In the genomic region with DNA sequence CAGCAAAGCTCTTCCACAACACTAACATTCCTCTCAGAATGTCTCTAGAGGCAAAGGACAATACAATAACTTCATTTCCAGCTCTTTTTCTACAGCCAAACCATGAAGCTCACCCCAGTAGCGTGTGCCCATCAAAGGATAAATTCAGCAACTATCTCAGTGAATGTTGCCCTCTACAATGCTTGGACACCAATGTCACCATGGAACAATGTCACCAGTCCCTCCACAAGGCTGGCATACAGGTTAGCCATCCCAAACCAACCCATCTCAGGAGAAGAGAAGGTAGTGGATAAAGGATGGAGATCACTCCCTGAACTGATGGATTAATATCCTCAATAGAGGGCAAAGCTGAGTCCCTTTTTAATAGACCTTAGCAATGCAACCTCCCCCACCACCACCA, we compare ENCODE assay signal across 14 mouse cellular contexts.
A peak's percentile ranks its signal among the peaks of the same experiment; 100 is the strongest.
DNase-seq lines count a peak whose midpoint lies in the region; ATAC-seq and TF ChIP-seq lines count a peak whose summit lies in the region.
"Had no signal": no experiment of that assay in that cellular context is flagged by ENCODE, and none has a peak within 500 bp of the region (broad histone marks: within the 10 kb centered on the region; RNA-seq: fewer than 3 reads in every experiment).

No protein-coding gene starts in this region.

- 84% methylated on average over 1 of the region's 1 CpGs for WGBS in bone marrow, adult 2 months

- no peak overlapping the region for H3K27ac ChIP-seq in layer of hippocampus, adult 2 months
- H3K27ac ChIP-seq in bone marrow, adult 2 months (ENCODE audit: control insufficient read depth, insufficient read depth, low read depth, low read length, poor library complexity): no peak overlapping the region
- H3K27ac ChIP-seq: liver, embryonic 13.5 days; stomach, postnatal 0 days had no signal

- no peak for DNase-seq in layer of hippocampus, adult 2 months (ENCODE audit: low spot score in 2 of 2)
- DNase-seq in layer of hippocampus, adult 18-20 months (ENCODE audit: low spot score in 2 of 2): no peak
- DNase-seq in cerebellum, adult 11 months: peak; percentile 32
- DNase-seq in cerebellum, postnatal 36 days: peak; percentile 6 to 52
- DNase-seq in embryo, embryonic 9.5 days (ENCODE audit: extremely low spot score): no peak
- DNase-seq: embryo, embryonic 11 days; gastrocnemius, postnatal 25 days; kidney, adult 8-10 months; kidney, postnatal 36 days; liver, embryonic 13.5 days had no signal

- ATAC-seq in megakaryocyte, adult 5-6 weeks (ENCODE audit: poor library complexity, severe bottlenecking): no peak
- ATAC-seq: lung, postnatal 0 days had no signal

- TF ChIP-seq POLR2A in bone marrow, adult 2 months (IDR thresholded peaks at IDR 0.05; ENCODE audit: borderline replicate concordance, control insufficient read depth, low read depth, low read length): no peak

- H3K4me3 ChIP-seq in layer of hippocampus, adult 2 months: peak overlapping the region; percentile 34
- peak overlapping the region; percentile 5 for H3K4me3 ChIP-seq in bone marrow, adult 2 months (replicated peaks; ENCODE audit: control insufficient read depth, low read depth, low read length)
- H3K4me3 ChIP-seq: liver, embryonic 13.5 days had no signal

- no peak for TF ChIP-seq CTCF in layer of hippocampus, adult 2 months (conservative IDR thresholded peaks at IDR 0.05)
- no peak for TF ChIP-seq CTCF in bone marrow, adult 2 months (IDR thresholded peaks at IDR 0.05; ENCODE audit: control insufficient read depth, insufficient read depth, low read length)

- no peaks in the 10 kb centered on the region; the same call in 1 of the 2 replicates for H3K4me1 ChIP-seq in bone marrow, adult 2 months (ENCODE audit: control insufficient read depth, insufficient read depth, low read length)
- H3K4me1 ChIP-seq: liver, embryonic 13.5 days had no signal

Comparison
In these comparisons a context has a peak if more than half of its experiments do, and no peak if none do; other contexts are left out.
1. DNase-seq: peak in cerebellum, adult 11 months (single experiment) and cerebellum, postnatal 36 days (2 of 2); none in layer of hippocampus, adult 2 months (0 of 2), layer of hippocampus, adult 18-20 months (0 of 2) and embryo, embryonic 9.5 days (single experiment).